Mouse (Mus musculus) G1E (cell line): ENCODE measurements around the gene Slc37a1.

Source experiments
- CTCF ChIP-seq: IDR thresholded peaks from 2 replicates; pipeline ENCODE4 v1.5.1; 2012; ENCODE audit warnings: low read depth, low read length, inconsistent platforms, mixed read lengths
- POLR2AphosphoS5 ChIP-seq: IDR thresholded peaks from 2 replicates; pipeline ENCODE4 v1.6.1; 2012; ENCODE audit warnings: low read depth, low read length, inconsistent platforms; ENCODE audit not compliant: insufficient replicate concordance

GRCm38 (mm10) chr17:31265171-31265572 lies 21.4 kb upstream of the Slc37a1 start:
- TF ChIP-seq CTCF (no peak), POLR2AphosphoS5 (no peak)
